Mouse (Mus musculus): ENCODE measurements around the gene Arsb.

DNA sequence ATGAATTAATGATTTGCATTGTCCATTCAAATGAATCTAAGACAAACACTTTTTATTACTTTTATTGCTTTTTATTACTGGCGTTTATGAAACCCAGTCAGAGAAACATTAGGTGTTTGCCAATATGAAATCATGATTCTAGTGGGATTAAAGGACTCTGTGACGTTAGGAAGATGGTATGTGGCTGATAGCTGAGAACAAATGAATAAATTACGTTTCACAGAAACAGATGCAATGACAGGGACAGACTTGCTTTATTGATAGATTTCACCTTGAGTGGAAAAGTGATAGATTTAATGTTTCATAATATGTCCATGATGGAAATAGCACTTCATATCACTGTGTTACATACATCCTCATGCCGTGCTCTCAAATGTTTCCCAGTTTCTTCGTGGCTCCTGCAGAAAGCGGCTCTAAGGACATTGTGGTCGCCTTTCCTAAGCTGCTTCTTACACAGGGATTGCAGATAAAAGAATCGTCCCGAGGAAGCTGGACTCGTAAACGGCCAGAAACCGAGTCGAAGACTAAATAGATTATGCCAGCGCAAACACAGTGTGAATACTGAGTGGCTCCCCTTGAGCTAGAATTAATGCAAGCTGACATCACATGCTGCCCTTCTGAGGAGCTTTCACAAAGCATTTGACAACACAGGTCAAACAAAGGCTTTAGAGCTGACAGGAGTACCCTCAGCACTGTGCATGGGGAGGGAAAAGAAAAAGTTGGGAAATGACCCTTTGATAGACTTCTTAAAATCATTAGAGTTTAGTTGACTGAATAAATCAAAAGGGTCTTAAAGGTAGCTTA lies 18.6 kb upstream of the Arsb start:
- TF ChIP-seq CTCF (IDR thresholded peaks at IDR 0.05; ENCODE audit: control insufficient read depth, insufficient read depth, insufficient read length) (no peak), MAX (IDR thresholded peaks at IDR 0.05) (no peak), USF1 (IDR thresholded peaks at IDR 0.05; ENCODE audit: low read depth) (no peak)
